Mouse (Mus musculus) skeletal muscle tissue, adult 2 months (tissue): ENCODE measurements around the gene Krtap4-2.
"Not testable (repeated sequence)": the region's sequence is repeated elsewhere in the genome, so short reads cannot be mapped to it uniquely, and the experiment has no call there.

Source experiments
- DNase-seq: peaks from one replicate; pipeline ENCODE4 v3.0.0-alpha.2; 2012; ENCODE audit warnings: low read depth, low spot score

The Krtap4-2 gene

GRCm38 (mm10) chr11:99634653-99635134, at the start of gene Krtap4-2:
Krtap4-2 (minus strand) TSS chr11:99635084.
- DNase-seq: no peak

DNA sequence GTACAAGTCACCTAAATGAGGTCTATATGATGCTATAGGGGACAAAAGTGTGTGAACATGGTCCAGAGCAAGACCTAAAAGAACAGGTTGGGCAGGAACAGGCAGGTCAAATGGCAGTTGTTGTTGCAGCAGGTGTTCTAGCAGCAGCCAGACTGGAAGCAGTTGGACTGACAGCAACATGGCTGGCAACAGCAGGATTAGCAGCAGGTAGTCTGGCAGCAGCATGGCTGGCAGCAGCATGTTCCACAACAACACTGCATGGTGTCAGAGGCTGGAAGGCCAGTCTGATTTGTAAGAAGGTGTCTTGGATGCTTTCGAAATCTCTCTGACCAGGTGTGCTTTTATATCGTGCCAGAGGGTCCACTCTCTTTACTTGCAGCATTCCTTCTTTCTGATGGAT, 48.6 kb upstream of the Krtap4-2 start:
- DNase-seq: no peak

GRCm38 (mm10) chr11:99665860-99666259, 31.0 kb upstream of the Krtap4-2 start, which contains the start of gene Krtap4-6:
Krtap4-6 (minus strand) TSS chr11:99665960.
- DNase-seq: no peak

DNA sequence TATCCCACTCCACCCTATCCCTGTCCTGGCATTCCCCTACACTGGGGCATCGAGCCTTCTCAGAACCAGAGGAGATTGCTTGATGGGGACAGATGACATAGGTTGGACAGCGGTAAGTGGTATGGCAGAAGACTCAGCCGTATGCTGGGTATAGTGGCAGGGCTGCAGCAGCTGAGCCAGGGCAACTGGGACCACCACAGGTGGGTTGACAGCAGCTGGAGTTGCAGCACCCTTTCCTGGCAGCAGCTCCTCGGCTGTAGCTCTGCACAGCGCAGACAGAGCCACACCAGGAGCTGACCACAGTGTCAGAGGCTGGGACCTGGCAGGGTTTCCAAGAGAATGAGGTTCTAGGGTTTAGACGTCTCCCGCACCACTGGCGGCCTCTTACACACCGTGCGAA, 27.9 kb upstream of the Krtap4-2 start:
- no peak for DNase-seq

DNA sequence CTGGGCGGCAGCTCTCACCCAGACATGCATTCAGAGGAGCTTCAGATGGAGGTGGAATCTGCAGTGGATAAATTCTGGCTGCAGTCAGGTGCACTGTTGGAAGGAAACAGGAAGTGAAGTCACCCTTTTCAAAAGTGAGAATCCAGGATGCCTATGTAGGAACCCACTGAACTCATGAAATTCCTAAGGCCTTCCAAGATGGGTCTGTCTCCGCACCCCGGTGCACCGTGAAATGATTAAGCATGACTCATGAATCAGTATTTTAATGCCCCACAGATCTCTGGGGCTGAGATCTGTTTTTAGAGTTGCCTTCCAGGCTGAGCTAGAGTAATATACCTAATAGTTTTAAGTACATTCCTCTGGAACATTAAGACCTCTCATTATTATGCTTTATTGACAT, 24.4 kb upstream of the Krtap4-2 start:
- DNase-seq: no peak

- DNase-seq: not testable (repeated sequence)
Observed at GRCm38 (mm10) chr11:99658467-99659010, 23.7 kb upstream of the Krtap4-2 start, which contains the start of gene Gm11563. Gm11563 (minus strand) TSS chr11:99658960.

GRCm38 (mm10) chr11:99657051-99657450, 22.2 kb upstream of the Krtap4-2 start:
- no peak for DNase-seq

GRCm38 (mm10) chr11:99650136-99650535, 15.3 kb upstream of the Krtap4-2 start, which contains the start of gene Gm11555:
Gm11555 (minus strand) TSS chr11:99650236.
- no peak for DNase-seq

- DNase-seq: no peak
Observed at GRCm38 (mm10) chr11:99646444-99646843, 11.6 kb upstream of the Krtap4-2 start.

DNA sequence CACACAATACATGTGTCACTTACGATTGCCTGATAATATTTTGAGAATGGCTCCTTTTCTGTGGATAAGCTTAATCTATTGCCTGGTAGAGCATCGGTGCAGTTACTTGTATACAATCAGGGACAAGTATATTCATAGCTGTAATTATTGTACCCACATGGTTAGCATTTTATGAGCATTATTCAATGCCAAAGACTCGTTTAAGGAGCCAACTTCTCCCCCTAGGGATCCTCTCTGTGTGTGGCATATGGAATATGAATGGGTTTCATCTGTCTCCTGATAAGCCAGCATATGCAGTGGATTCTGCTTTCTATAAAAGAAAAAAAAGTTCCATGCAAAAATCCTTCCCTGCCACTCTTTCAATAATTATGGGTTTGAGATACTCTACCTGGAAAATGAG, 9.5 kb upstream of the Krtap4-2 start:
- no peak for DNase-seq

- not testable (repeated sequence) for DNase-seq
Observed at GRCm38 (mm10) chr11:99643635-99644139, 8.8 kb upstream of the Krtap4-2 start, which contains the start of gene Krtap4-7. Krtap4-7 (minus strand) TSS chr11:99644089.

DNA sequence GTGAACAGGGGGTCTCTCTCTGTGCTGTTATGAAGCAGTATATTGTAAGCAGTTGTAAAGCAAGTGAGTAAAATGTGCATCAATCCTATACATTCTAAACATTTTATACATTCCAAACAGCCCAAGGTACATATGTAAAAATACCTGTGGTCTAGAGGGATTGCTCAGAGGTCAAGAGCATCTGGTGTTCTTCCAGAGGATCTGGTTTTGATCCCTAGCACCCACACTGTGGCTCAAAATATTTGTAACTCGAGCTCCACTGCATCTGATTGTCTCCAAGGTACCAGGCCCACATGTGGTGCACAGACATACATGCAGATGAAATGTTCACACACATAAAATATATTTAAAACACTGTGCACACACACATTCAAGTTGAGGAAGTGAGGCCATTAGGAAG, 6.0 kb upstream of the Krtap4-2 start:
- no peak for DNase-seq

DNA sequence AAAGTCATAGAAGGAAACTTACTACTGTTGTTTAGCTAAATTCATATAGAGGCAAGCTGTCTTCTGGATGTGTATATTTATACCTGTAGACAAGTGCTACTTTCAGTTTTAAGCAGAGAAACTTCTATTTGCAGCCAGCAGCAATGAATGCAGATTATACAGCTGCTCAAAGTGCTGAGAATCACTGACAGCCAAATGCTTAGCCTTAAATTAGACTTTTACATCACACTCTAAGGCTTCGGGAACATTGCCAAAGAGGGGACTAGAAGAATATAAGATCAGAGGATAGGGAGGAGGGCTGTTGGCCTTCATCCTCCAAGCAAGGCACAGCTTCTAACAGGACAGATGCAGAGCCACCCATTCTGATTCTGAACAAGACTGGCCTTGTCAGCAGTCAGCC, 2.2 kb upstream of the Krtap4-2 start:
- DNase-seq: no peak

GRCm38 (mm10) chr11:99633293-99633692, 1.6 kb downstream of the Krtap4-2 start:
- DNase-seq: no peak

DNA sequence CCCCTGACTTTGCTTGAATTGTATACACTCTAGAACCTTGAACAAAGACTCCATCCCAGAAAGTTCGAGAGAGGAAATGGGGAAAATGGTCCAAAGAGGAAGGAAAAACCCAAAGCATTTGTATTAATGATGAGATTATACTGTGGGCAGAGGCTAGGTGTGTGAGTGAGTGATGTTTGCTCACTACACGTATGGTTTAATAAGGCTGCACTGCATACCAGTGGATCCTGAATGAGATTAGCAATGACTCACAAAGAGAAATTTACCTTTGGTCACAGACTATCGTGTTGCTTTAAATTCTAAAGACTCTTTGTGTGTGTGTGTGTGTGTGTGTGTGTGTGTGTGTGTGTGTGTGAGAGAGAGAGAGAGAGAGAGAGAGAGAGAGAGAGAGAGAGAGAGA, 4.0 kb downstream of the Krtap4-2 start:
- DNase-seq: no peak

DNA sequence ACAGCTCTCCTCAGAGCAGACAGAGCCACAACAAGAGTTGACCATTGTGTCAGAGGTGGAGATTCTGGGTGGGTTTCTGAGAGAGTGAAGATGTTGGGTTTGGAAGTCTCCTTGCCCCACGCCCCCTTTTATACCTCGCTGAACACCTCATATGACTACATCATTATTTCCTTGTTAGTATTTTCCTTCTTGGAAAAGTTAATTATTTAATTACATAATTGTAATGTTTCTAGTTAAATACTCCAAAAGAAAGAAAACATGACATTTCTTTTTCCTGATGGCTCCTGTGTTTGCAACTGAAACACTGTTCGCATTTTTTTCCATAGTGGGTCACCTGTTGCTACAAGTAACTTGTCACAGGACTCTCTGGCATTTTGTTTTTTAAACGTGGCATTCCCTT, 6.7 kb downstream of the Krtap4-2 start, which contains the start of gene Krtap4-1:
Krtap4-1 (minus strand) TSS at position 101 of the 400 bp plus-strand sequence.
- DNase-seq: no peak

DNA sequence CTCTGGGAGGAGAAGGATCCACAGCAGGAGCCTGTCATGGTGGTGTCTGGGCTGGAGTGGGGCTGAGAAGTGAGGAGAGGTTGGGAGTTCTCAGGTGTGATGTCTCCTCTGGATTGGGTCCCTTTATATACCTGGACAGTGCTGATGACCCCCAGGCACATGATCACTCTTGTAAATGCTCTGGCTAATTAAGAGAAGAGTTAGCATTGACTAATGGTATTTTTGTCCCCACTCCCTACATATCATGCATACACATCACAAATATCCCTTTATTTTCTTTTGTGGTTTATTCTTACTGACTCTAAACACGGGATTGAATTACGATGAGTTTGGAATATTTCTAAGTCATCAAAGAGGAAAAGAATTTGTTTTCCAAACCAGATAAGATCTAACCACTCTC, 14.5 kb downstream of the Krtap4-2 start, which contains the start of gene Gm11562:
Gm11562 (minus strand) TSS at position 101 of the 400 bp plus-strand sequence.
- DNase-seq: no peak

- DNase-seq: no peak
Observed at GRCm38 (mm10) chr11:99614796-99615363, 20.0 kb downstream of the Krtap4-2 start, which contains the start of gene Krtap2-4. Krtap2-4 (minus strand) TSS chr11:99614846.

GRCm38 (mm10) chr11:99610089-99610488, 24.8 kb downstream of the Krtap4-2 start, which contains the start of gene Gm11937:
Gm11937 (minus strand) TSS chr11:99610189.
- DNase-seq: not testable (repeated sequence)

- DNase-seq: no peak
Observed at GRCm38 (mm10) chr11:99609126-99609525, 25.8 kb downstream of the Krtap4-2 start.

DNA sequence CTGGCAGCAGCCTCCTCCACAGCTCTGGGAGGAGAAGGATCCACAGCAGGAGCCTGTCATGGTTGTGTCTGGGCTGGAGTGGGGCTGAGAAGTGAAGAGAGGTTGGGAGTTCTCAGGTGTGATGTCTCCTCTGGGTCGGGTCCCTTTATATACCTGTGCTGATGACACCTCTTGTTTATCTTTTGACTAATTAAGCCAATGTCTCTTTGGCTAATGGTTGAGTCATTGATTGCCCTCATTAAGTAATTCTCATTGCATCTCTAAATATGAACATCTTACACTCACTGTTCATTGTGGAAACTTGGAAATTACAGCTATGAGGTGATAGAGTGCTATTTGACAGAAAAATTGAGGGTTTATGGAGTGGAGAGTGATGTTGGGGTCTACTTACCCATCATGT, 31.7 kb downstream of the Krtap4-2 start, which contains the start of gene Gm11938:
Gm11938 (minus strand) TSS at position 101 of the 400 bp plus-strand sequence.
- not testable (repeated sequence) for DNase-seq

GRCm38 (mm10) chr11:99597742-99598141, 37.1 kb downstream of the Krtap4-2 start, which contains the start of gene Krtap9-3:
Krtap9-3 (minus strand) TSS chr11:99598105.
- not testable (repeated sequence) for DNase-seq
